Mouse (Mus musculus) spleen, postnatal 10 days (tissue): ENCODE measurements around the gene Bach1.
A peak's percentile ranks its signal among the peaks of the same experiment; 100 is the strongest.

ENCODE experiments used
- DNase-seq, 2 experiments: peaks; one replicate each; pipeline ENCODE4 v3.0.0; 2021 to 2022; ENCODE audit warnings: low spot score in 2 of 2

Gene Bach1

DNA sequence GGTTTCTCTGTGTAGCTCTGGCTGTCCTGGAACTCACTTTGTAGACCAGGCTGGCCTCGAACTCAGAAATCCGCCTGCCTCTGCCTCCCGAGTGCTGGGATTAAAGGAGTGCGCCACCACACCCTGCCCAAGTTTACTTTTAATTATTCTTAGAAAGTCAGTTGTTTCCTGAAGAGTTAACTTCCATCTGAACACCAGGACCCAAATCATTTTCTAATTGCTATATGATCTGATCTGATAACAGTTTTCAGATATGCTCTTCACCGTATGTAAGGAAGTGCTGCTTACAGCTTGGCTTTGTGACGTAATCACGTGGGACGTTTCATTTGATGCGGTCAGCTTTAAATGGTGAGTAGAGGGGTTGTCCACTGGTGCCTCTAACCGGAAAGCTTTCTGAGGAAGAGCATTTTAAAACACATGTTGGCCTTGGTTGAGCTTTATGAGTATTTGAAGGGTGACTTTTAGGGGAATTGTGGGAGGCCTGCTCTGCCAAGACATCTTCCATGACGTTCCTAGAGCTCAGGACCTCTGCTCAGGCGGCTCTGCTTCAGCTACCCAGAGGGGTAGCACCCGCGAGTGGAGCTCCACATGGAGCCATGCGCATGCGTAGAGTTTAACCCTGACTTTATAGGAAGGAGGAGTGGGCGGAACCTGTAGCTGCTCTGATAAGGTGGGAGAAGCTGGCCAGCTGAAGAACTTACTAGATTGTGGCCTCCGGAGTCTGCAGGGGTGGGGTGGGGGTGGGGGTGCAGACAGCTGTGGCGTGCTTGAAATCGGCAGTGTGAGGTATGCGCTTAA, 39.3 kb downstream of the Bach1 start:
- DNase-seq, result no peak

DNA sequence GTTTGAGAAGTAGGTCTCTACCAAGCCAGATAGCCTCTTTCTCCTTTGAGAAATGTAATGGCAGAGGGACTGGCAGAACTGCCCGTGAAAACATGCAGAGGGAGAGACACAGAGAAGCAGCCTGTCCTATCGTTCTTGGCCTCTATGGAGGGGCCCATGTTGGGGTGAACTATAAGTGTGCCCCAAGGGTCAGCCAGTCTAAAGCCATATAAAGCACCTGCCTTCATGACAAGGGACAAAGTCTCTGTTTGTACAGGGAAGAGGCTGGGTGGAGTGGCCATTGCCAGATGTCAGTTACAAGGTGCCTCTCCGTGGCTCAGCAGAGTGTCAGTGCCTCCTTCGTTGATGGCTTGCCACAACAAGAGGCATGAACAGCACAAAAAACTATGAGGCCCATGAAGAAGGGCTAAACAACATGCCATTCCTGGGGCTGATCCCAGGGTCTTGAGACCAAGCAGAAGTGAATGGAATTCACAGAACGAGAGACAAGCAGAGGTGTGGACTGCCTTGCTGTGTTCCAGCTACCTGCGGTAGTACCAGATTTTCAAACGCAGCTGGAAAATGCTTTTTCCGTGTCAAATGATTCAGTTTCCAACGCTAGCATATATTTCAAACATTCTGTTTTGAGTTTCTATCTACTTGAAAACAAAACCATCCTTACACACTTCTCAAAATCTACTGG, 42.4 kb downstream of the Bach1 start:
- DNase-seq, result no peak

- no peak for DNase-seq
These were observed 44.9 kb downstream of the Bach1 start for GRCm38 (mm10) chr16:87743661-87744060.

DNA sequence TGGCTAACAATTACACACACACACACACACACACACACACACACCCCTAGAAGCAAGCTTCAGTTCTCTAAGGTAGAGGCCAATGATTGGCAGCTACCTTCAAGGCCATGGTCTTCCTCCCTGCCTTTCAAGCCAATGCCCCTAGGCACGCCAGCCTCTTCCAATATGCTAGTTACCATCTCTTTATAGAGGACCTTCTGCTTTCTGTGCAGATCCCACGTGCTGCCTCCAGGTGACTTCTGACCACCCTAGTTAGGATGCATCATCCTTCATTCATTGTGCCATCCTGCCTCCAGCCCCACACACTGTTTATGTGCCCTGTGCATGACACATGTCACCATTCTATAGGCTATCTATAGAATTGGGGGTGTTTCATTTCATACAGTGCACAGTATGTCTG, 45.6 kb downstream of the Bach1 start:
- no peak for DNase-seq

GRCm38 (mm10) chr16:87745192-87745945, 46.6 kb downstream of the Bach1 start:
- no peak for DNase-seq

DNA sequence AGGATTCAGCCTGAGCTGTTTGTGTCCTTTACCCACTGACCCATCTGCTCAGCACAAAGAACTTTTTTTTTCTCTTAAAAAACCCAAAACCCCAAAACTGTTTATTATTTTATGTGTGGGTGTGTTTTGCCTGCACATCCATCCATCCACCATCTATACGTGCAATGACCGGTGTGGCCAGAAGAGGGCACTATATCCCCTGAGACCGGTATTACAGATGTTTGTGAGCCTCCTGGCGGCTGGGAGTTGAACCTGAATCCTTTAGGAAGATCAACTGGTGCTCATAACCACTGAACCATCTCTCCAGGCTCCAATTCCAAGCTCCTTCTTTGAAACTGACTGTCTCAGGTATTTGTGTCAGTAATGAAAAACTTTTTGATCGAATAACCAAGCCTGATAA, 48.0 kb downstream of the Bach1 start:
- peak; percentile 64 to 84 for DNase-seq

GRCm38 (mm10) chr16:87751243-87751642, 52.5 kb downstream of the Bach1 start:
- DNase-seq, result peak in 1 of 2 experiments; percentile 26

DNA sequence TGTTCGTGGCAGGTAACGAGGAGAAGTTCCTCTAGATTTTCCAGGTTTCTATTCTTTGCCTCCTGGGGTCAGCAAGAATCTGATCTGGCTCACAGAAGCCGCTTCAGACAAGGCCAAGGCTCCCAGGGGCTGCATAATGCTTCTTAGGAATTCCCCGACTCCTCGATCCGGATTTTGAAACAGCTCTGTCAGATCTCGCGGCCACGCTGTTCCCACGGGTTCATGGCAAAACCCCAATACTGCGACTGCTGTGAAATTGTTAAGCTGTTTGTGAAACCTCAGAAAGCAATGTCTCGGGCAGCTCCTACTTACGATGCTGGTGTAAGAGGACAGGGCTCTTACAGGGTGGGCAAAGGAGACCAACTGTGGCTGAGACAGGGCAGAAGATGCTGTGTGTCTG, 53.7 kb downstream of the Bach1 start:
- DNase-seq, result no peak

- peak; percentile 55 to 80 for DNase-seq
These were observed 56.1 kb downstream of the Bach1 start for GRCm38 (mm10) chr16:87754858-87755257.

DNA sequence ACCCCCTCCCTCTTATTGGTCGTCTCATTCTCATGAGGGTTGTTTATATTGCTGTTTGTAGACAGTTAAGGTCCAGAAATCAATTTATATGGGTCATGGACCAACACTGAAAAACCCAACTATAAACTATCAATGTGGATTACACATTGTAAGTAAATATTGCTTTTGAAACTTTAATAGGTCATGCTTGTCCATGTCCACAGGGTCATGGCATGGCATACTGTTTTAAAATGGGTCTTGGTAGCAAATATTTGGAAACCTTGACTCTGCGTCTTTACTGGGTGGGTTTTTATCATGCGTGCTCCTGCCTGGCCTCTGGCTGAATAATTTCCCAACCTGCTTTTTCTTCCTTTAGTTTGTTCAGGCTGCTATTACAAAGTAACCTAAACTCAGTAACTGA, 57.2 kb downstream of the Bach1 start:
- no peak for DNase-seq

- no peak for DNase-seq
These were observed 59.3 kb downstream of the Bach1 start for GRCm38 (mm10) chr16:87758016-87758415.

- DNase-seq, result no peak
These were observed 65.9 kb downstream of the Bach1 start for GRCm38 (mm10) chr16:87764668-87765109.

- no peak for DNase-seq
These were observed 67.2 kb downstream of the Bach1 start for GRCm38 (mm10) chr16:87765984-87766383.

DNA sequence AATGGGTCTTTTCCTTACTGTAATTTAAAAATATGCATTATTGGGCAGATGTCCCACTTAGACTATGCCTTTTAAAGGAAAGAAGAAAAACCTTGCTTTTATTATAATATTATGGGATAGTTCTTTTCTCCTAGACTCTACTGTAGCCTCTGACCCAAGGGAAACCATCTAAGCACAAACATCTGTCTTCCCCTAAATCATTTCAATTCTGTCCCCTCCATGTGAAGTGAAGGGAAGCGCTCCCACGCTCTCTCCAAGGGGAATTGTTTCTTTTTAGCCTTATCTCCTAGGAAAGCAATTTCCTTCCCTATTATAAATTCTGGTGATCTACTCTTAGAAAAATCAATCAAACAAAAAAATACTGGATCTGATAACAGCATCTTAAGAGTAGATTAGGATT, 71.8 kb downstream of the Bach1 start:
- no peak for DNase-seq

- no peak for DNase-seq
These were observed 73.2 kb downstream of the Bach1 start for GRCm38 (mm10) chr16:87771926-87772325.

GRCm38 (mm10) chr16:87774398-87774797, 75.7 kb downstream of the Bach1 start:
- peak in 1 of 2 experiments; percentile 42 for DNase-seq

- no peak for DNase-seq
These were observed 78.6 kb downstream of the Bach1 start for GRCm38 (mm10) chr16:87777373-87777772.

DNA sequence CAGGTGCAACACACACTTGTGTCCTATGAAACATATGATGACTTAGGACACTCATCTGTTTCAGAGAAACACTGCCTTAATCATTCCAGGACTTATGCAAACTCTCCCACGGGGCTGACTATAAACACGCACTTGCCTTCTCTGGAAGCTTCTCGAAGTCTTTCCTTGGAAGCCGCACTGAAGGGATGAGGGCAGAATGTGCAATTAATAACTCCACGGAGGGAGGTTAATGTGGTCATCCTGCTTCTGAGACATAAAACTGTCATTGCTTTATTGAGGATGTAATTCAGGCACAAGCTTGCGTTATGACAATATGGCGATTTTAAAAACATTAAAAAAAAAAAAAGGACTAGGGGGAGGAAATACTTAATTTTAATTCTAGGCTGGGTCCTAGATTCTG, 82.9 kb downstream of the Bach1 start:
- no peak for DNase-seq
